Mouse (Mus musculus): ENCODE measurements around the gene Gm49510. TPM values are rescaled to one million over a fixed set of nuclear protein-coding genes. Genes with fewer than 3 reads are reported as not detected.

Gm49510 gene
- polyA plus RNA-seq (2012; fragmentation: generic; extraction: Trizol): under 1 TPM; 0.06 to 0.17 TPM

GRCm38 (mm10) chr15:78899409-78899739, at the start of gene Gm49510:
Gene Gm49510 (plus strand): TSS chr15:78899667.

GRCm38 (mm10) chr15:78855303-78855965, 44.0 kb upstream of the Gm49510 start, which contains the start of gene Lgals2:
Gene Lgals2 (minus strand): TSS chr15:78855529.

GRCm38 (mm10) chr15:78876991-78877809, 22.3 kb upstream of the Gm49510 start, which contains the start of gene Gga1:
Gene Gga1 (plus strand): TSS chr15:78877190.

DNA sequence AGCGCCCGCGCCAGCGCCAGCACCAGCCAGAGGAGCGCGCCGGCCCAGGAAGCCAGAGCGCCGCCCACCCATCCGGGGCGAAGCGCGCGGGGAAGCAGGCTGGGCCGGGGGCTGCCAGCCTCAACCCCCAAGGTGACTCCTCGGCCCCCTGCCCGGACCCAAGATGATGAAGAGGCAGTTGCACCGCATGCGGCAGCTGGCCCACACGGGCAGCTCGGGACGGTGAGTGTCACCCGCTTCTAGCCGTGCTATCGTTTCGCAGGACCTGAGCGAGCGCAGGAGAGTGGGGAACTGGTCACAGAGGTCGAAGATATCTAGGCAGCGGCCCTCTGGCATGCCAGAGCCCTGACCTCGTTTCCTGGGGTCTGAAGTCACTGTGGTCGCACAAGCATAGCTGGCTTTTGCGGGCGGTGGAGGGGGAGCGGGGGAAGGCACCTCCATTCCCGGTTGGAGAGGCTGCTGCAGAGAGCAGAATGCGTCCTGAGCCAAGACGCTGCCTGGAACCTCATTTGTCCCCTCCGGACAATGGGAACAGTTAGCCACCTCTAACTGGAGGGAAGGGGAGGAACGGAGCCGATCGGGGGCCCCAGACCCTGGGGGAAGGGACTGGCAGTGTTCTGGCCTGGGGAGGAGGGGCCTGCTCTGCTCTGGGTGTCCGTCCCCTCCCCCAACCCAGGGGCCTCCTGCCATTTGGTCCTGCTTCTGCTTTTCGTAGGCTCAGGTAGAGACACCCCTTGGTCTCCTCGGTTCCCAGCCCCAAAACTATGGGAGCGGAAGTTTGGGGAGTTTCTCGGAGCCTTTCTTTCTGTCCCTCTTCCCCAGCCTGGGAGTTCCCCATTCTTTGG, 495 bp downstream of the Gm49510 start, which contains the start of gene Sh3bp1:
Gene Sh3bp1 (plus strand): TSS at position 29 of the 845 bp plus-strand sequence.

DNA sequence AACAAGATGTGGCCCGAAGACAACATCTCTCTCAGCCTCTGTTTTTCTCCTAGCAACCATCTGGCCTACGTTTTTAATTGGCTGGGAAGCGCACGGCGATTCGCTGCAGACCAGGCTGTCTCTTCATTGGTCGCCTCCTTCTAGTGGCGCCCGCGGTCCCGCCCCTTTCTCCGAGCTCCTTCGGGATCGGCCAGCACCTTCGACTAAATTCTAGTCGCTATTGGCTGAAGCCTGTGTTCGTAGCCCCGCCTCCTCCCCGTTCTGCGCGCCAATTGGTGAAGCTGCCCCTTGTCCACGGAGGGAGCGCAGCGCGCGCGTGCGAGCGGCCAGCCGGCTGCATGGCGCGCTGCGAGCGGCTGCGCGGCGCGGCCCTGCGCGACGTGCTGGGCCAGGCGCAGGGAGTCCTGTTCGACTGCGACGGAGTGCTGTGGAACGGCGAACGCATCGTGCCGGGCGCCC, 14.2 kb downstream of the Gm49510 start, which contains the start of gene Pdxp:
Gene Pdxp (plus strand): TSS at position 288 of the 459 bp plus-strand sequence.

GRCm38 (mm10) chr15:78926021-78926919, 26.8 kb downstream of the Gm49510 start, which contains the start of gene Lgals1:
Gene Lgals1 (plus strand): TSS chr15:78926725.

DNA sequence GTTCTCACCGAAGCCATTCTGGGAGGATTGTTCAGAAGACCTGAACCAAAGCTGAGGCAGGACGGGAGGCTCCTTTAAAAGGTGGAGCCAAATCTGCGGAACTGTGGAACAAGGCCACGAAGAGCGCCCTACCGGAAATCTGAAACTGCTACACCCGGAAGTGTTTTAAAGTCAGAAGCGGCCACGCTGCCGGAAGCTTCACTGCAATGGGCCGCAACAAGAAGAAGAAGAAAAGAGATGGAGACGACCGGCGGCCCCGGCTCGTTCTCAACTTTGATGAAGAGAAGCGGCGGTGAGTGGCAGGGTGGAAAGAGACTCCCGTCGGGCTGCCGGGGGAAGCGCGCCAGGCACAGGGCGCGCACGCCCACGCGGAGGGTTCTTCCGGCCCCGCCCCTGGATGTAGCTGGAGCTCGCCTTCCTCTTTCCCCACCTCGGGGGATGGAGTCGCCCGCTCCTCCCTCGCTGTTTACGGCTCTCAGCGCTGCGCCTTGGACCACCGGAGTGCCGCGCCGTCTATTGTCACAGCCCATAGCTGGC, 35.4 kb downstream of the Gm49510 start, which contains the start of gene Nol12:
Gene Nol12 (plus strand): TSS at position 150 of the 537 bp plus-strand sequence.

GRCm38 (mm10) chr15:78947657-78948056, 48.2 kb downstream of the Gm49510 start, which contains the start of gene Triobp:
Gene Triobp (plus strand): TSS chr15:78947724.

Other genes with a start within 250 kb of the Gm49510 start
- under 1 TPM; 0.02 TPM for gene Elfn2, start 180.9 kb upstream of the Gm49510 start, polyA plus RNA-seq (2012; fragmentation: generic; extraction: Trizol)
- gene Mfng, start 126.2 kb upstream of the Gm49510 start, polyA plus RNA-seq (2012; fragmentation: generic; extraction: Trizol): under 1 TPM in 1 of 2 experiments, not detected in 1; 0.02 TPM
- gene Card10, start 96.6 kb upstream of the Gm49510 start, polyA plus RNA-seq (2012; fragmentation: generic; extraction: Trizol): under 1 TPM; 0.21 to 0.37 TPM
- gene Cdc42ep1, start 57.0 kb upstream of the Gm49510 start, polyA plus RNA-seq (2012; fragmentation: generic; extraction: Trizol): 100 to 1,000 TPM in 1 of 2 experiments, 10 to 100 TPM in 1; 31.8 to 120 TPM
- gene Lgals2, start 44.1 kb upstream of the Gm49510 start, polyA plus RNA-seq (2012; fragmentation: generic; extraction: Trizol): 10 to 100 TPM in 1 of 2 experiments, 1 to 10 TPM in 1; 1.3 to 43.8 TPM
- 10 to 100 TPM; 60.0 to 88.8 TPM for gene Gga1, start 22.5 kb upstream of the Gm49510 start, polyA plus RNA-seq (2012; fragmentation: generic; extraction: Trizol)
- 10 to 100 TPM; 21.2 to 57.1 TPM for gene Sh3bp1, start 101 bp downstream of the Gm49510 start, polyA plus RNA-seq (2012; fragmentation: generic; extraction: Trizol)
- gene Pdxp, start 14.3 kb downstream of the Gm49510 start, polyA plus RNA-seq (2012; fragmentation: generic; extraction: Trizol): 10 to 100 TPM; 12.1 to 16.9 TPM
- over 10,000 TPM; 13,335 to 36,255 TPM for gene Lgals1, start 27.1 kb downstream of the Gm49510 start, polyA plus RNA-seq (2012; fragmentation: generic; extraction: Trizol)
- 100 to 1,000 TPM; 115 to 191 TPM for gene Nol12, start 35.3 kb downstream of the Gm49510 start, polyA plus RNA-seq (2012; fragmentation: generic; extraction: Trizol)
- 100 to 1,000 TPM in 1 of 2 experiments, 10 to 100 TPM in 1; 52.2 to 216 TPM for gene Triobp, start 48.1 kb downstream of the Gm49510 start, polyA plus RNA-seq (2012; fragmentation: generic; extraction: Trizol)
- 100 to 1,000 TPM; 112 to 459 TPM for gene H1f0, start 128.8 kb downstream of the Gm49510 start, polyA plus RNA-seq (2012; fragmentation: generic; extraction: Trizol)
- gene Galr3, start 142.2 kb downstream of the Gm49510 start, polyA plus RNA-seq (2012; fragmentation: generic; extraction: Trizol): under 1 TPM in 1 of 2 experiments, not detected in 1; 0.27 TPM
- 10 to 100 TPM; 48.3 to 48.9 TPM for gene Ankrd54, start 163.2 kb downstream of the Gm49510 start, polyA plus RNA-seq (2012; fragmentation: generic; extraction: Trizol)
- gene Eif3l, start 175.5 kb downstream of the Gm49510 start, polyA plus RNA-seq (2012; fragmentation: generic; extraction: Trizol): 100 to 1,000 TPM; 288 to 344 TPM
- gene Micall1, start 209.2 kb downstream of the Gm49510 start, polyA plus RNA-seq (2012; fragmentation: generic; extraction: Trizol): 10 to 100 TPM in 1 of 2 experiments, 1 to 10 TPM in 1; 4.5 to 14.4 TPM
- gene Polr2f, start 241.3 kb downstream of the Gm49510 start, polyA plus RNA-seq (2012; fragmentation: generic; extraction: Trizol): 100 to 1,000 TPM; 386 to 720 TPM
- 10 to 100 TPM in 1 of 2 experiments, 1 to 10 TPM in 1; 7.6 to 28.9 TPM for gene 1700088E04Rik, start 241.6 kb downstream of the Gm49510 start, polyA plus RNA-seq (2012; fragmentation: generic; extraction: Trizol)

Data from C3H10T1/2 (cell line).